Mouse (Mus musculus): ENCODE results near the gene Med28. TPM values are rescaled to one million over a fixed set of nuclear protein-coding genes. Genes with fewer than 3 reads are reported as not detected.

The Med28 gene
- total RNA-seq, 2 experiments from 2014 or later: 45.1 to 49.1 TPM

- DNase-seq (ENCODE audit: low spot score in 2 of 2): no peak
These were observed 10.0 kb upstream of the Med28 start for GRCm38 (mm10) chr5:45510071-45510470.

GRCm38 (mm10) chr5:45512908-45513307 lies 7.1 kb upstream of the Med28 start:
- peak in 1 of 2 experiments; percentile 5 for DNase-seq (ENCODE audit: low spot score in 2 of 2)

GRCm38 (mm10) chr5:45513511-45513910 lies 6.5 kb upstream of the Med28 start:
- no peak for DNase-seq (ENCODE audit: low spot score in 2 of 2)

GRCm38 (mm10) chr5:45514599-45514998 lies 5.4 kb upstream of the Med28 start:
- DNase-seq (ENCODE audit: low spot score in 2 of 2): no peak

- no peak for DNase-seq (ENCODE audit: low spot score in 2 of 2)
These were observed 4.8 kb upstream of the Med28 start for GRCm38 (mm10) chr5:45515151-45515743.

- no peak for DNase-seq (ENCODE audit: low spot score in 2 of 2)
These were observed 731 bp downstream of the Med28 start for GRCm38 (mm10) chr5:45520809-45521110.

GRCm38 (mm10) chr5:45521601-45522000 lies 1.6 kb downstream of the Med28 start:
- no peak for DNase-seq (ENCODE audit: low spot score in 2 of 2)

- no peak for DNase-seq (ENCODE audit: low spot score in 2 of 2)
These were observed 5.1 kb downstream of the Med28 start for GRCm38 (mm10) chr5:45525101-45525500.

- DNase-seq (ENCODE audit: low spot score in 2 of 2): no peak
These were observed 6.3 kb downstream of the Med28 start for GRCm38 (mm10) chr5:45526338-45526737.

GRCm38 (mm10) chr5:45529696-45530095 lies 9.7 kb downstream of the Med28 start:
- no peak for DNase-seq (ENCODE audit: low spot score in 2 of 2)

- peak in 1 of 2 experiments; percentile 32 for DNase-seq (ENCODE audit: low spot score in 2 of 2)
These were observed 14.5 kb downstream of the Med28 start for GRCm38 (mm10) chr5:45534319-45535098.

- no peak for DNase-seq (ENCODE audit: low spot score in 2 of 2)
These were observed 15.1 kb downstream of the Med28 start for GRCm38 (mm10) chr5:45535177-45535576.

GRCm38 (mm10) chr5:45539502-45539901 lies 19.5 kb downstream of the Med28 start:
- DNase-seq (ENCODE audit: low spot score in 2 of 2): no peak

GRCm38 (mm10) chr5:45543374-45543773 lies 23.3 kb downstream of the Med28 start:
- no peak for DNase-seq (ENCODE audit: low spot score in 2 of 2)

- DNase-seq (ENCODE audit: low spot score in 2 of 2): no peak
These were observed 29.6 kb downstream of the Med28 start for GRCm38 (mm10) chr5:45549586-45549985.

- no peak for DNase-seq (ENCODE audit: low spot score in 2 of 2)
These were observed 44.0 kb downstream of the Med28 start for GRCm38 (mm10) chr5:45564054-45564453.

GRCm38 (mm10) chr5:45565829-45566228 lies 45.8 kb downstream of the Med28 start:
- no peak for DNase-seq (ENCODE audit: low spot score in 2 of 2)

- DNase-seq (ENCODE audit: low spot score in 2 of 2): no peak
These were observed 52.8 kb downstream of the Med28 start for GRCm38 (mm10) chr5:45572816-45573215.

GRCm38 (mm10) chr5:45576716-45577115 lies 56.7 kb downstream of the Med28 start:
- DNase-seq (ENCODE audit: low spot score in 2 of 2): no peak

- DNase-seq (ENCODE audit: low spot score in 2 of 2): no peak
These were observed 57.3 kb downstream of the Med28 start for GRCm38 (mm10) chr5:45577376-45577775.
